Mouse (Mus musculus) forebrain, postnatal 0 days (tissue): ENCODE measurements around the gene Cdc25b. TPM values are rescaled to one million over a fixed set of nuclear protein-coding genes. Genes with fewer than 3 reads are reported as not detected.

Source experiments
- ATAC-seq: fragments of 200-750 bp; cut with Nextera tagmentation; 2 replicates; pipeline ENCODE4 v1.8.0; 2017; ENCODE audit warnings: mild to moderate bottlenecking, moderate library complexity
- DNase-seq: peaks from one replicate; pipeline ENCODE4 v3.0.0-alpha.2; 2015
- H3K27ac ChIP-seq: fragments of 300-500 bp; sonication (generic); 2 replicates; pipeline ENCODE4 v1.5.1; 2014; ENCODE audit warnings: low read depth, mild to moderate bottlenecking, antibody characterized with exemption, low read length, moderate library complexity, mixed read lengths
- H3K27me3 ChIP-seq: fragments of 300-500 bp; sonication (generic); 2 replicates; pipeline ENCODE4 v1.6.1; 2014; ENCODE audit warnings: mild to moderate bottlenecking, low read length, mixed read lengths; ENCODE audit not compliant: insufficient read depth
- H3K36me3 ChIP-seq: fragments of 300-500 bp; sonication (generic); 2 replicates; pipeline ENCODE4 v1.6.1; 2014; ENCODE audit warnings: mild to moderate bottlenecking, moderate library complexity; ENCODE audit not compliant: insufficient read depth
- H3K4me1 ChIP-seq: fragments of 300-500 bp; sonication (generic); 2 replicates; pipeline ENCODE4 v1.6.1; 2014; ENCODE audit warnings: antibody characterized with exemption; ENCODE audit not compliant: insufficient read depth
- H3K4me2 ChIP-seq: fragments of 300-500 bp; sonication (generic); 2 replicates; pipeline ENCODE4 v1.6.1; 2014; ENCODE audit warnings: low read depth, mild to moderate bottlenecking, moderate library complexity
- H3K4me3 ChIP-seq: fragments of 300-500 bp; sonication (generic); 2 replicates; pipeline ENCODE4 v1.5.1; 2014; ENCODE audit warnings: low read depth, low read length, mixed read lengths
- H3K9ac ChIP-seq: fragments of 300-500 bp; sonication (generic); 2 replicates; pipeline ENCODE4 v1.6.1; 2014; ENCODE audit warnings: mild to moderate bottlenecking
- H3K9me3 ChIP-seq: fragments of 300-500 bp; sonication (generic); 2 replicates; pipeline ENCODE4 v1.6.1; 2016; ENCODE audit warnings: low read length
- CTCF ChIP-seq: sonication (generic); IDR thresholded peaks from 2 replicates; pipeline ENCODE4 v1.5.1; 2016; ENCODE audit warnings: antibody characterized with exemption, control low read depth, low read depth
- WGBS: fragments of 180-500 bp; shearing (Covaris S2); extraction: QIAGEN DNeasy Blood & Tissue Kit; methylation state at CpG from one replicate; pipeline ENCODE4 v1.1.7; 2014; 5-methylcytosine and 5-hydroxymethylcytosine counted together
- polyA plus RNA-seq: library from polyadenylated mRNA; unstranded; fragments of >200 nt; fragmentation: Nextera tagmentation; extraction: Ambion mirVana; gene quantifications from 2 replicates; pipeline ENCODE4 v1.2.1, GENCODE M21; 2015
- total RNA-seq: library from RNA; depleted of rRNA; stranded (reverse); fragments of >200 nt; gene quantifications from 2 replicates; pipeline ENCODE4 v1.2.3, GENCODE M21; 2014; rRNA removed

Gene Cdc25b
- total and polyA plus RNA-seq, 2 experiments from 2014 or later: 11.7 to 15.2 TPM

GRCm38 (mm10) chr2:131234970-131235635, 48.4 kb downstream of the Cdc25b start:
- 78% methylated on average over 7 of the region's 7 CpGs for WGBS
- Histone ChIP-seq H3K27me3 (no peaks in the 10 kb centered on the region), H3K4me1 (peaks cover 9% of the 10 kb centered on the region; the same call in 1 of the 2 replicates), H3K9me3 (no peaks in the 10 kb centered on the region), H3K4me3 (no peak overlapping the region), H3K4me2 (no peak overlapping the region), H3K36me3 (no peaks in the 10 kb centered on the region), H3K9ac (no peak overlapping the region), H3K27ac (no peak overlapping the region)
- TF ChIP-seq CTCF: no peak
- no peak for DNase-seq
- ATAC-seq: no peak

DNA sequence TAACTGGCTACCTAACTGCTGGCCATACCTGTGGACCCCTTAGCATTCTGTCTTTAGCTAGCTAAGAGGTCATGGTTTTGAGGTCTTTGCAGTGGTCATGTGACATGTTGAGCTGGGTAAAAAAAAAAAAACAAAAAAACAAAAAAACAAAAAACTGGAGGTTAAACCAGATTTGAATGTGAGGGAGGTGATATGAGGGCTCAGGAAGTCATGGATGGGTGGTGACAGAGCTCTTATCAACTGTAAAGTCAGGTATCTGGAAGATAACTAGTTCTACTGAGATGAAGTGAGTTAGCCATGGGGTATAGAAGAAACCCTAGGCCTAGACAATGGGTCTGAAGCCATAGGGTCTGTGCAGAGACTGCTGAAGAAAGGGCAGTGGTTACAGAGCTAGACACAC, 55.4 kb downstream of the Cdc25b start:
- TF ChIP-seq CTCF: no peak
- DNase-seq: no peak
- Histone ChIP-seq H3K4me1 (no peaks in the 10 kb centered on the region), H3K4me2 (no peak overlapping the region), H3K4me3 (no peak overlapping the region), H3K9me3 (no peaks in the 10 kb centered on the region), H3K36me3 (no peaks in the 10 kb centered on the region), H3K9ac (no peak overlapping the region), H3K27ac (no peak overlapping the region), H3K27me3 (no peaks in the 10 kb centered on the region)
- no peak for ATAC-seq

- H3K9ac ChIP-seq: no peak overlapping the region
- TF ChIP-seq CTCF: no peak
- DNase-seq (no peak), ATAC-seq (no peak)
- no peak overlapping the region for H3K4me2 ChIP-seq
- no peaks in the 10 kb centered on the region for H3K36me3 ChIP-seq
- no peaks in the 10 kb centered on the region for H3K9me3 ChIP-seq
- no peak overlapping the region for H3K4me3 ChIP-seq
- no peaks in the 10 kb centered on the region for H3K4me1 ChIP-seq
- H3K27me3 ChIP-seq: no peaks in the 10 kb centered on the region
- H3K27ac ChIP-seq: no peak overlapping the region
- 92% methylated on average over 7 of the region's 7 CpGs for WGBS
These were observed 56.2 kb downstream of the Cdc25b start for GRCm38 (mm10) chr2:131242929-131243328.

Other genes starting within 250 kb of the Cdc25b start
- 39.8 and 52.0 TPM in 2 replicates for gene Gfra4, start 143.9 kb upstream of the Cdc25b start, total RNA-seq
- gene Gfra4, start 143.9 kb upstream of the Cdc25b start, polyA plus RNA-seq: 53.7 and 61.9 TPM in 2 replicates
- 0.77 and 3.1 TPM in 2 replicates for gene Adam33, start 123.1 kb upstream of the Cdc25b start, total RNA-seq
- 0.82 and 0.85 TPM in 2 replicates for gene Adam33, start 123.1 kb upstream of the Cdc25b start, polyA plus RNA-seq
- gene Siglec1, start 100.2 kb upstream of the Cdc25b start, total RNA-seq: 0.62 and 1.7 TPM in 2 replicates
- 0.18 and 0.19 TPM in 2 replicates for gene Siglec1, start 100.2 kb upstream of the Cdc25b start, polyA plus RNA-seq
- gene Hspa12b, start 59.7 kb upstream of the Cdc25b start, total RNA-seq: 5.3 and 6.3 TPM in 2 replicates
- 2.2 and 2.4 TPM in 2 replicates for gene Hspa12b, start 59.7 kb upstream of the Cdc25b start, polyA plus RNA-seq
- not detected in 2 replicates for gene Gm11037, start 53.5 kb upstream of the Cdc25b start, total RNA-seq
- not detected in 2 replicates for gene Gm11037, start 53.5 kb upstream of the Cdc25b start, polyA plus RNA-seq
- 47.2 and 95.0 TPM in 2 replicates for gene 1700037H04Rik, start 26.9 kb upstream of the Cdc25b start, total RNA-seq
- gene 1700037H04Rik, start 26.9 kb upstream of the Cdc25b start, polyA plus RNA-seq: 94.0 and 96.2 TPM in 2 replicates
- gene Cenpb, start 6.9 kb upstream of the Cdc25b start, total RNA-seq: 113 and 120 TPM in 2 replicates
- 13.0 and 17.9 TPM in 2 replicates for gene Cenpb, start 6.9 kb upstream of the Cdc25b start, polyA plus RNA-seq
- gene Spef1, start 333 bp downstream of the Cdc25b start, total RNA-seq: 19.6 and 26.2 TPM in 2 replicates
- gene Spef1, start 333 bp downstream of the Cdc25b start, polyA plus RNA-seq: 7.7 and 9.7 TPM in 2 replicates
- gene Ap5s1, start 20.1 kb downstream of the Cdc25b start, total RNA-seq: 37.4 and 40.7 TPM in 2 replicates
- 36.1 and 36.8 TPM in 2 replicates for gene Ap5s1, start 20.1 kb downstream of the Cdc25b start, polyA plus RNA-seq
- 3.8 and 5.7 TPM in 2 replicates for gene Mavs, start 47.1 kb downstream of the Cdc25b start, total RNA-seq
- gene Mavs, start 47.1 kb downstream of the Cdc25b start, polyA plus RNA-seq: 3.5 and 5.0 TPM in 2 replicates
- gene Pank2, start 75.5 kb downstream of the Cdc25b start, total RNA-seq: 41.9 and 44.9 TPM in 2 replicates
- 28.6 and 33.5 TPM in 2 replicates for gene Pank2, start 75.5 kb downstream of the Cdc25b start, polyA plus RNA-seq
- 19.5 and 24.4 TPM in 2 replicates for gene Rnf24, start 165.9 kb downstream of the Cdc25b start, total RNA-seq
- 8.7 and 11.8 TPM in 2 replicates for gene Rnf24, start 165.9 kb downstream of the Cdc25b start, polyA plus RNA-seq